Mouse (Mus musculus) limb, embryonic 15.5 days (tissue): ENCODE measurements around the gene Gm49342. TPM values are rescaled to one million over a fixed set of nuclear protein-coding genes. Genes with fewer than 3 reads are reported as not detected.
"Not testable (repeated sequence)": the region's sequence is repeated elsewhere in the genome, so short reads cannot be mapped to it uniquely, and the experiment has no call there.

Experiments used
- ATAC-seq: fragments of 200-750 bp; cut with Nextera tagmentation; 2 replicates; pipeline ENCODE4 v1.8.0; 2017; ENCODE audit warnings: low read depth, moderate TSS enrichment; ENCODE audit not compliant: insufficient number of reproducible peaks, low FRiP score, low TSS enrichment
- H3K27ac ChIP-seq: fragments of 300-500 bp; sonication (generic); 2 replicates; pipeline ENCODE4 v1.5.1; 2015; ENCODE audit warnings: moderate library complexity, mild to moderate bottlenecking, inconsistent platforms
- H3K27me3 ChIP-seq: fragments of 300-500 bp; sonication (generic); 2 replicates; pipeline ENCODE4 v1.6.1; 2015; ENCODE audit warnings: inconsistent platforms
- H3K36me3 ChIP-seq: fragments of 300-500 bp; sonication (generic); 2 replicates; pipeline ENCODE4 v1.6.1; 2015; ENCODE audit warnings: inconsistent platforms
- H3K4me1 ChIP-seq: fragments of 300-500 bp; sonication (generic); 2 replicates; pipeline ENCODE4 v1.6.1; 2015; ENCODE audit warnings: inconsistent platforms
- H3K4me2 ChIP-seq: fragments of 300-500 bp; sonication (generic); 2 replicates; pipeline ENCODE4 v1.6.1; 2015; ENCODE audit warnings: mild to moderate bottlenecking, inconsistent platforms
- H3K4me3 ChIP-seq: fragments of 300-500 bp; sonication (generic); 2 replicates; pipeline ENCODE4 v1.5.1; 2015; ENCODE audit warnings: mild to moderate bottlenecking, inconsistent platforms
- H3K9ac ChIP-seq: fragments of 300-500 bp; sonication (generic); 2 replicates; pipeline ENCODE4 v1.6.1; 2015; ENCODE audit warnings: inconsistent platforms
- H3K9me3 ChIP-seq: fragments of 300-500 bp; sonication (generic); 2 replicates; pipeline ENCODE4 v1.6.1; 2016; ENCODE audit warnings: inconsistent platforms
- WGBS: fragments of 180-500 bp; shearing (Covaris S2); methylation state at CpG from one replicate; pipeline ENCODE4 v1.1.7; 2015; 5-methylcytosine and 5-hydroxymethylcytosine counted together
- polyA plus RNA-seq: library from polyadenylated mRNA; unstranded; fragments of >200 nt; fragmentation: Nextera tagmentation; extraction: Ambion mirVana; gene quantifications from 2 replicates; pipeline ENCODE4 v1.2.1, GENCODE M21; 2015

Gm49342 gene
- polyA plus RNA-seq, 1 experiment from 2014 or later, result not detected

DNA sequence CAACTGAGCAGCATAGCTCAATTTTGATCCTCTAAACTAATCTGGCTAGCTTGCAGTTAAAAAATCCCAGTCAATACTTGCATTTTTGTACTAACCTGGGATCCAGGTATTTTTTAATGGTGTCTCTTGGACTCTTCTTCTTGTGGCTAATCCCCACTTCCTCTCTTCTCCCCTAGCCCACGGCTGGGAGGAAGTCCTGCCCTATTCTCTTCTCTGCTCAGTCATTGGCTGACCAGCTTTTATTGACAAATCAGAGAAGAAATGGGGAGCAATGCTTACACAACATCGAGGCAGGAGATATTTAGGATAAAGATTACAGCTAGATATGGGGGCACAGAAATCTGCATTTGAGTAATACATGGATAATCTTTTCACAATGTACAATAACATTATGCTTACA, 5.4 kb upstream of the Gm49342 start:
- Histone ChIP-seq H3K9me3 (no peaks in the 10 kb centered on the region), H3K27ac (no peak overlapping the region), H3K4me3 (no peak overlapping the region), H3K9ac (no peak overlapping the region), H3K4me1 (peaks cover 2% of the 10 kb centered on the region; the same call in 1 of the 2 replicates), H3K4me2 (no peak overlapping the region), H3K36me3 (no peaks in the 10 kb centered on the region), H3K27me3 (no peaks in the 10 kb centered on the region)
- no peak for ATAC-seq
- 32% methylated on average over 2 of the region's 2 CpGs for WGBS

DNA sequence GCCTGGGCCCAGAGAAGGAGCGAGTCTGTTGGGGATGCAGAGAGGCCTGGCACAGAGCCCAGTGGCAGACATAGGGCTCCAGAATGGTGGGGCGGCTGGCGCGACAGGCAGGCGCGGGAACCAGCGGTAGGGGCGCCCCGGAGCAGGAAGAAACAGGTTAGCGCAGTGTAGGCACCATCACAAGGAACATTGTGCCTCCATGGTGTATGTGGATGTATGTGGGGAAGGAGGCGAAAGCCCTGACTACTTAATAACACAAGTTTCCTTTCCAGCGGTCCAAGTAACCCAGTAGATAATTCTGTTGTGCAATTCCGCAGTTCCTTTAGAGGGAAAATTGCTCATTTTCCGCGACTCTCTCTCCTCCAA, 334 bp downstream of the Gm49342 start:
- peak overlapping the region; percentile 52 for H3K4me3 ChIP-seq
- H3K27ac ChIP-seq, result peak overlapping the region; percentile 93
- not testable (repeated sequence) for H3K27me3 ChIP-seq, H3K4me1 ChIP-seq, H3K9me3 ChIP-seq, H3K36me3 ChIP-seq
- H3K9ac ChIP-seq, result peak overlapping the region; percentile 35
- ATAC-seq, result peak; percentile 92
- peak overlapping the region; percentile 59 for H3K4me2 ChIP-seq
- WGBS, result 2% methylated on average over 15 of the region's 15 CpGs

GRCm38 (mm10) chr14:50945081-50945480, 764 bp downstream of the Gm49342 start:
- not testable (repeated sequence) for H3K4me1 ChIP-seq, H3K9me3 ChIP-seq, ATAC-seq, H3K36me3 ChIP-seq, H3K27me3 ChIP-seq
- peak overlapping the region; percentile 35 for H3K9ac ChIP-seq
- peak overlapping the region; percentile 52 for H3K4me3 ChIP-seq
- H3K27ac ChIP-seq, result peak overlapping the region; percentile 93
- WGBS, result 6% methylated on average over 6 of the region's 6 CpGs
- H3K4me2 ChIP-seq, result peak overlapping the region; percentile 59

DNA sequence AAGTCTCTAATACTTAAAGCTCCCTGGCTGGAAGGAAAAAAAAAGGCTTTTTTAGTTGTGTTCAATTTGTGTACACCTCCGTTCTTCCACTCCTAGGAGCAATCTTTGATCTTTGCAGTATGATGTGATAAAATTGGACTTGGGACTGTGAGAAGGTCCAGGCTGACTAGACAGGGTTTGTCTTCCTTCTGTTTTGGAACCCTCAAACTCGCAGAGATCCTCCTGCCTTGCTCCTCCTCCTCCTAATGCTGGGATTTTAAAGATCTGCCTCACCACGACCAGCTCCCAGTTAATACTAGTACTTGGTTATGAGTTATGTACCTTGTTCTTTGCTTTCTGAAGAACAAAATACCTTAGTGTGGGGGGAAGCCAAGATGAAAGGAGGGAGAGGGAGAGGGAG, 1.2 kb downstream of the Gm49342 start:
- H3K9ac ChIP-seq, H3K27me3 ChIP-seq, H3K4me1 ChIP-seq, ATAC-seq, H3K9me3 ChIP-seq, H3K36me3 ChIP-seq: not testable (repeated sequence)
- H3K4me2 ChIP-seq, result peak overlapping the region; percentile 59
- H3K4me3 ChIP-seq, result peak overlapping the region; percentile 52
- peak overlapping the region; percentile 93; the same call in 1 of the 2 replicates for H3K27ac ChIP-seq
- 19% methylated on average over 3 of the region's 3 CpGs for WGBS

DNA sequence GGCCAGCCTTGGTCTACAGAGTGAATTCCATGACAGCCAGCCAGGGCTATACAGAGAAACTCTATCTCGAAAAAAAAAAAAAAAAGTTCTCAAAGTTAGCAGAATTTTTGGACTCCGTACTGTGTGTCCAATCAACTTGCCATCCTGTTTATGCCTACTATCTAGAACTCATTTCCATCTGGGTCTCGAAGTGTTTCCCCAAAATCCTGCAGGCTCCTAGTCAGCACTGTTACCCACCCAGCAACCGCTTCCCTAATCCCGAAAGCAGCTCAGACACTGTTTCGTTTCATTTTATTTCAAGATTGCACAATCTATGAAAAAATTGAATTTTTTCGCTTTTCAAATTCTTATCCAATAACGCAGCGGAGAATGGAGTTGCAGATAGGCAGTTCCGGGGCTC, 11.2 kb downstream of the Gm49342 start:
- Histone ChIP-seq H3K4me3 (no peak overlapping the region), H3K9ac (no peak overlapping the region), H3K4me2 (no peak overlapping the region), H3K27me3 (no peaks in the 10 kb centered on the region), H3K4me1 (0 out of 2 replicates have a peak, but pooled peaks cover 3% of the 10 kb centered on the region), H3K9me3 (no peaks in the 10 kb centered on the region), H3K36me3 (peaks cover 7% of the 10 kb centered on the region), H3K27ac (no peak overlapping the region)
- 90% methylated on average over 10 of the region's 10 CpGs for WGBS
- no peak for ATAC-seq

DNA sequence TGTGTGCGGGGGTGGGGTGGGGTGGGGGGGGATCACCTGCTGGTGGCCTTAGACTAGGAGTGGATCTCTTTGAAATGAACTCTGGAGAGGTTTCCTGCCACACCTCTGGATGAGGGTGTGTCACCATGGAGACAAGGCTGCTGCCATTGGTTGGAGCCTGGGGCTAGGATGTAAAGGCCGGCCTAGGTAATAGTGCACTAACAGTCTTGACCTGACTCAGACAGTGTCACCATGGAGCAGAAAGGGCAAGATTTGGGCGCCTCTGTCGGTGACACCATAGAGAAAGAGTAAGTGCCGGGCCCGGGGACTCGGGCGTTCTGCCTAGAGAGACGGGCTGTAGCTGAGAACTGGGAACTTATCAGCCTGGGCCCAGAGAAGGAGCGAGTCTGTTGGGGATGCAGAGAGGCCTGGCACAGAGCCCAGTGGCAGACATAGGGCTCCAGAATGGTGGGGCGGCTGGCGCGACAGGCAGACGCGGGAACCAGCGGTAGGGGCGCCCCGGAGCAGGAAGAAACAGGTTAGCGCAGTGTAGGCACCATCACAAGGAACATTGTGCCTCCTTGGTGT, 11.7 kb downstream of the Gm49342 start, which contains the start of gene Pnp2:
Gene Pnp2 (plus strand): TSS at position 51 of the 567 bp plus-strand sequence.
- H3K27me3 ChIP-seq, H3K27ac ChIP-seq, H3K4me3 ChIP-seq, H3K9me3 ChIP-seq, H3K9ac ChIP-seq, ATAC-seq, H3K36me3 ChIP-seq, H3K4me1 ChIP-seq: not testable (repeated sequence)
- 8% methylated on average over 19 of the region's 19 CpGs for WGBS
- H3K4me2 ChIP-seq, result peak within 1 kb of the TSS; percentile 41

GRCm38 (mm10) chr14:50956724-50957123, 12.4 kb downstream of the Gm49342 start:
- H3K4me3 ChIP-seq, H3K36me3 ChIP-seq, H3K4me1 ChIP-seq, H3K27me3 ChIP-seq, H3K9ac ChIP-seq, H3K4me2 ChIP-seq, ATAC-seq, H3K9me3 ChIP-seq, H3K27ac ChIP-seq: not testable (repeated sequence)
- 84% methylated on average over 6 of the region's 6 CpGs for WGBS

- H3K4me1 ChIP-seq, H3K9me3 ChIP-seq, H3K36me3 ChIP-seq, H3K27me3 ChIP-seq, H3K4me2 ChIP-seq, ATAC-seq, H3K27ac ChIP-seq, H3K4me3 ChIP-seq, H3K9ac ChIP-seq: not testable (repeated sequence)
- WGBS, result 52% methylated on average over 3 of the region's 3 CpGs
Measured at GRCm38 (mm10) chr14:50957146-50957545, 12.8 kb downstream of the Gm49342 start.

DNA sequence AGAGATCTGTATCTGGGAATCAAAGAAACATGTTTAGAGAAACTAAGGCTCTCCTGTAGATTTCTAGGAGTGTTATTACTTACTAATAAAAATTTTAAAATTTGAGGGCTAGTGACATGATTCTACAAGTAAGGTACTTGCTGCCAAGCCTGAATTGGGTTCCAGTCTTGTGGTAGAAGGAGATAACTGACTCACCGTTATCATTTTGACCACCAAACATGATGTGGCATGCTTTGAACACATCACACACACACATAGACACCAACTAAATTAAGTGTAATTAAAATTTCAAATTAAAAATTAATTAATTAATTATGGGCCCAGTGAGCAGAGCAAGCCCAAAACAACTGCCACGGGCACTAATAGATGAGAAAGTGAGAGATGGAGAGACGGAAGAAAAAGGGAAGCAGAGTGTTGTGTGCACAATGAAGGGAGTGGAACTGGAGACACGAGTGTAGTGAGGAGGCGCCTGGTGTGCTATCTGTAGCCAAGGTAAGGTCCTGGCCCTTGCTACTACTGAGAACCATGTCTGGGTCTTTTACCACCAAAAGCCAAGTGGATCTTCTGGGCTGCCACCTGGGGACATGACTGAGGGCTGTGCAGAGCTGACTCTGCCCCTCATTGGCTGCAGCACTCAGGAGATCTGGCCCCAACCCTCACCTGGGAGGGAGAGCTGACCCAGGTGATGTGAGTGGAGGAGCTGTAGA, 14.1 kb downstream of the Gm49342 start:
- not testable (repeated sequence) for H3K9ac ChIP-seq, H3K4me1 ChIP-seq, H3K27me3 ChIP-seq, H3K36me3 ChIP-seq, H3K9me3 ChIP-seq, H3K4me3 ChIP-seq, ATAC-seq, H3K27ac ChIP-seq, H3K4me2 ChIP-seq
- WGBS, result 90% methylated on average over 5 of the region's 5 CpGs

- Histone ChIP-seq H3K27ac (no peak overlapping the region), H3K4me3 (no peak overlapping the region), H3K36me3 (no peaks in the 10 kb centered on the region), H3K4me2 (no peak overlapping the region), H3K27me3 (no peaks in the 10 kb centered on the region), H3K9me3 (no peaks in the 10 kb centered on the region), H3K9ac (no peak overlapping the region), H3K4me1 (no peaks in the 10 kb centered on the region)
- ATAC-seq, result no peak
- 78% methylated on average over 5 of the region's 5 CpGs for WGBS
Measured at GRCm38 (mm10) chr14:50968216-50968980, 24.1 kb downstream of the Gm49342 start.

- Histone ChIP-seq H3K9ac (no peak overlapping the region), H3K9me3 (no peaks in the 10 kb centered on the region), H3K4me2 (no peak overlapping the region), H3K27ac (no peak overlapping the region), H3K4me1 (no peaks in the 10 kb centered on the region), H3K36me3 (no peaks in the 10 kb centered on the region), H3K27me3 (no peaks in the 10 kb centered on the region), H3K4me3 (no peak overlapping the region)
- no peak for ATAC-seq
- WGBS, result 27% methylated on average over 1 of the region's 1 CpGs
Measured at GRCm38 (mm10) chr14:50969041-50969440, 24.7 kb downstream of the Gm49342 start.
